7 mouse cellular contexts compared by ENCODE assay signal in genomic region chr6:48772030-48772429, GRCm38 (mm10). TPM values are rescaled to one million over a fixed set of nuclear protein-coding genes. Genes with fewer than 3 reads are reported as not detected.
A peak's percentile ranks its signal among the peaks of the same experiment; 100 is the strongest.
DNase-seq lines count a peak whose midpoint lies in the region; ATAC-seq and TF ChIP-seq lines count a peak whose summit lies in the region.

No protein-coding gene starts in this region.

- no peak overlapping the region for H3K9ac ChIP-seq in intestine, postnatal 0 days (ENCODE audit: low read depth, low read length)
- no peak overlapping the region for H3K9ac ChIP-seq in midbrain, embryonic 15.5 days

- H3K27me3 ChIP-seq in intestine, postnatal 0 days (replicated peaks; ENCODE audit: control insufficient read depth, insufficient read depth, low read length) = no peaks in the 10 kb centered on the region
- H3K27me3 ChIP-seq in midbrain, embryonic 15.5 days (replicated peaks) = no peaks in the 10 kb centered on the region
- H3K27me3 ChIP-seq in spleen, adult 2 months (ENCODE audit: control insufficient read depth, insufficient read depth, low read length) = no peaks in the 10 kb centered on the region

- H3K4me2 ChIP-seq in intestine, postnatal 0 days (replicated peaks; ENCODE audit: low read depth) = no peak overlapping the region
- H3K4me2 ChIP-seq in midbrain, embryonic 15.5 days = no peak overlapping the region

- DNase-seq in T-cell, adult 2 months (ENCODE audit: low spot score) = peak; percentile 78
- peak; percentile 90 to 93 for DNase-seq in cerebellum, postnatal 10 days
- peak; percentile 70 for DNase-seq in gastrocnemius, adult 18-20 months (ENCODE audit: low spot score)
- DNase-seq in left cerebral cortex, postnatal 36 days (ENCODE audit: low spot score in 2 of 2) = peak; percentile 65 to 75
- peak; percentile 60 to 81 for DNase-seq in spleen, adult 2 months (ENCODE audit: low read depth in 1 of 2, low spot score in 2 of 2)

- peak; percentile 93 for TF ChIP-seq CTCF in intestine, postnatal 0 days (IDR thresholded peaks at IDR 0.05; ENCODE audit: low read depth)
- TF ChIP-seq CTCF in spleen, adult 2 months (IDR thresholded peaks at IDR 0.05; ENCODE audit: extremely low read depth, insufficient read depth, insufficient read length, insufficient replicate concordance) = peak; percentile 89

- intact Hi-C loops in left cerebral cortex, postnatal 36 days (cut with DNase I) = loop anchor here (1.0 kb wide), 1 partner anchor 127 kb away; no protein-coding TSS in a partner anchor

- H3K9me3 ChIP-seq in intestine, postnatal 0 days (ENCODE audit: control insufficient read depth) = no peaks in the 10 kb centered on the region
- no peaks in the 10 kb centered on the region for H3K9me3 ChIP-seq in midbrain, embryonic 15.5 days

- no peak for TF ChIP-seq POLR2A in spleen, adult 2 months (IDR thresholded peaks at IDR 0.05; ENCODE audit: low read depth, low read length)

- H3K4me1 ChIP-seq in intestine, postnatal 0 days (replicated peaks; ENCODE audit: control insufficient read depth, insufficient read depth, low read length) = no peaks in the 10 kb centered on the region
- 0 out of 2 replicates have a peak, but pooled peaks cover 2% of the 10 kb centered on the region for H3K4me1 ChIP-seq in midbrain, embryonic 15.5 days
- peaks cover 3% of the 10 kb centered on the region; the same call in 1 of the 2 replicates for H3K4me1 ChIP-seq in spleen, adult 2 months (ENCODE audit: control insufficient read depth, insufficient read depth, insufficient read length)

- ATAC-seq in intestine, postnatal 0 days = peak; percentile 47; the same call in 1 of the 2 replicates
- ATAC-seq in midbrain, embryonic 15.5 days (replicated peaks) = peak; percentile 72; the same call in 1 of the 2 replicates

- H3K36me3 ChIP-seq in intestine, postnatal 0 days (ENCODE audit: control insufficient read depth, insufficient read depth) = no peaks in the 10 kb centered on the region
- no peaks in the 10 kb centered on the region for H3K36me3 ChIP-seq in midbrain, embryonic 15.5 days (replicated peaks)
- H3K36me3 ChIP-seq in spleen, adult 2 months (ENCODE audit: control insufficient read depth, insufficient read depth, low read length) = no peaks in the 10 kb centered on the region; the same call in 1 of the 2 replicates

- 5% methylated on average over 8 of the region's 8 CpGs for WGBS in intestine, postnatal 0 days
- 10% methylated on average over 8 of the region's 8 CpGs for WGBS in midbrain, embryonic 15.5 days
- 7% methylated on average over 8 of the region's 8 CpGs for WGBS in spleen, adult 2 months

- H3K4me3 ChIP-seq in intestine, postnatal 0 days (ENCODE audit: low read depth, low read length) = no peak overlapping the region
- no peak overlapping the region for H3K4me3 ChIP-seq in midbrain, embryonic 15.5 days
- H3K4me3 ChIP-seq in spleen, adult 2 months (ENCODE audit: extremely low read depth, insufficient read depth, insufficient read length) = no peak overlapping the region

- no peak overlapping the region for H3K27ac ChIP-seq in intestine, postnatal 0 days (ENCODE audit: low read depth, low read length)
- no peak overlapping the region for H3K27ac ChIP-seq in midbrain, embryonic 15.5 days
- peak overlapping the region; percentile 97 for H3K27ac ChIP-seq in spleen, adult 2 months (ENCODE audit: insufficient read depth, low read length)

RNA-seq across cellular contexts. Expression of gene Gimap3, which starts 1.4 kb away (rescaled TPM):
- under 1 TPM; 0.09 to 0.28 TPM for total RNA-seq in gastrocnemius, adult 18-20 months (2021)
- 0.58 and 0.64 TPM in 2 replicates for polyA plus RNA-seq in intestine, postnatal 0 days (2015; fragmentation: Nextera tagmentation; extraction: Ambion mirVana)
- not detected for total RNA-seq in left cerebral cortex, postnatal 36 days (2021)
- polyA plus RNA-seq in midbrain, embryonic 15.5 days (2015; fragmentation: Nextera tagmentation; extraction: Ambion mirVana) = not detected in 2 replicates
- 140 and 150 TPM in 2 replicates for polyA plus RNA-seq in spleen, adult 2 months (2012; rRNA removed)

RNA-seq across cellular contexts. Expression of gene Gimap5, which starts 26.0 kb away (rescaled TPM):
- 1 to 10 TPM in 1 of 2 experiments, under 1 TPM in 1; 0.57 to 1.0 TPM for total RNA-seq in gastrocnemius, adult 18-20 months (2021)
- polyA plus RNA-seq in intestine, postnatal 0 days (2015; fragmentation: Nextera tagmentation; extraction: Ambion mirVana) = 8.4 and 10.6 TPM in 2 replicates
- total RNA-seq in left cerebral cortex, postnatal 36 days (2021) = 1 to 10 TPM in 1 of 2 experiments, under 1 TPM in 1; 0.96 to 1.1 TPM
- polyA plus RNA-seq in midbrain, embryonic 15.5 days (2015; fragmentation: Nextera tagmentation; extraction: Ambion mirVana) = 0.71 and 1.6 TPM in 2 replicates
- polyA plus RNA-seq in spleen, adult 2 months (2012; rRNA removed) = 74.0 and 90.0 TPM in 2 replicates

RNA-seq across cellular contexts. Expression of gene Gimap1, which starts 33.2 kb away (rescaled TPM):
- total RNA-seq in gastrocnemius, adult 18-20 months (2021) = 1 to 10 TPM; 1.5 to 2.4 TPM
- polyA plus RNA-seq in intestine, postnatal 0 days (2015; fragmentation: Nextera tagmentation; extraction: Ambion mirVana) = 15.2 and 17.8 TPM in 2 replicates
- 1 to 10 TPM; 1.9 to 3.1 TPM for total RNA-seq in left cerebral cortex, postnatal 36 days (2021)
- polyA plus RNA-seq in midbrain, embryonic 15.5 days (2015; fragmentation: Nextera tagmentation; extraction: Ambion mirVana) = 4.8 and 5.8 TPM in 2 replicates
- polyA plus RNA-seq in spleen, adult 2 months (2012; rRNA removed) = 94.4 and 103 TPM in 2 replicates

RNA-seq across cellular contexts. Expression of gene Gimap7, which starts 53.6 kb away (rescaled TPM):
- total RNA-seq in gastrocnemius, adult 18-20 months (2021) = not detected
- polyA plus RNA-seq in intestine, postnatal 0 days (2015; fragmentation: Nextera tagmentation; extraction: Ambion mirVana) = 0.09 and 0.16 TPM in 2 replicates
- not detected for total RNA-seq in left cerebral cortex, postnatal 36 days (2021)
- polyA plus RNA-seq in midbrain, embryonic 15.5 days (2015; fragmentation: Nextera tagmentation; extraction: Ambion mirVana) = not detected in 2 replicates
- polyA plus RNA-seq in spleen, adult 2 months (2012; rRNA removed) = 9.5 and 11.6 TPM in 2 replicates

RNA-seq across cellular contexts. Expression of gene Gm28053, which starts 53.6 kb away (rescaled TPM):
- 1 to 10 TPM in 1 of 2 experiments, not detected in 1; 2.7 TPM for total RNA-seq in gastrocnemius, adult 18-20 months (2021)
- polyA plus RNA-seq in intestine, postnatal 0 days (2015; fragmentation: Nextera tagmentation; extraction: Ambion mirVana) = 1.3 and 2.3 TPM in 2 replicates
- total RNA-seq in left cerebral cortex, postnatal 36 days (2021) = not detected
- polyA plus RNA-seq in midbrain, embryonic 15.5 days (2015; fragmentation: Nextera tagmentation; extraction: Ambion mirVana) = 0.88 TPM in 1 of 2 replicates, not detected in the other
- polyA plus RNA-seq in spleen, adult 2 months (2012; rRNA removed) = 0.43 and 0.82 TPM in 2 replicates

Comparison
In these comparisons a context has a peak if more than half of its experiments do, and no peak if none do; other contexts are left out.
1. RNA of gene Gimap3, which starts 1.4 kb away (polyA plus RNA-seq): 140 to 150 TPM in spleen, adult 2 months; 0.58 to 0.64 TPM in intestine, postnatal 0 days and not detected in midbrain, embryonic 15.5 days; every median in the first group is over 10 times any median in the second.
2. Peak in every context shown above with its lines, with median percentiles within 50 percentile points of each other: DNase-seq.